Mouse (Mus musculus): Measurements from ENCODE around the gene Pim1. TPM values are rescaled to one million over a fixed set of nuclear protein-coding genes. Genes with fewer than 3 reads are reported as not detected.
A peak's percentile ranks its signal among the peaks of the same experiment; 100 is the strongest.

Pim1 gene
- polyA plus RNA-seq, 1 experiment from 2014 or later, result 16.8 TPM

- H3K27me3 ChIP-seq, result peaks cover 15% of the 10 kb centered on the region
- H3K9ac ChIP-seq (replicated peaks), result no peak overlapping the region
- H3K27ac ChIP-seq (replicated peaks), result no peak overlapping the region
- H3K9me3 ChIP-seq, result no peaks in the 10 kb centered on the region
- ATAC-seq (ENCODE audit: low FRiP score, low read depth), result no peak
- 84% methylated on average over 9 of the region's 9 CpGs for WGBS
- H3K4me2 ChIP-seq (replicated peaks), result no peak overlapping the region
- no peaks in the 10 kb centered on the region for H3K36me3 ChIP-seq
- peaks cover 42% of the 10 kb centered on the region for H3K4me1 ChIP-seq
- no peak overlapping the region for H3K4me3 ChIP-seq
These were observed 35.0 kb upstream of the Pim1 start for GRCm38 (mm10) chr17:29455411-29456120.

DNA sequence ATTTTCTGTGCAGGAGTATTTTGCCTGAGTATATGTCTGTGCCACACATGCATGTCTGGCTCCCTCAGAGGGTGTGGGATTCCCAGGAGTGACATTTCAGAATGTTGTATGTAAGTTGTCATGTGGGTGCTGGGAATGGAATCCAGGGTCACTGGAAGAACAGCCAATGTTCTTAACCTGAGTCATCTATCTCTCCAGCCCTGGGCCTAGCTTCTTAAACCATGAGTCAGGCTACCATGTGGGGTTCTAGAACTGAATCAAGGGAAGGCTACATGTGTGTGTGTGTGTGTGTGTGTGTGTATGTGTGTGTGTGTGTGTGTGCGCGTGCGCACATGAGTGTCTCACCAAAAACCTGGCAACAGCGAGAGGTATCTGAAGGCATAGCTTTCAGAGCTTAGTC is 34.1 kb upstream of the Pim1 start:
- Histone ChIP-seq H3K4me2 (replicated peaks) (no peak overlapping the region), H3K4me3 (no peak overlapping the region), H3K27me3 (peaks cover 15% of the 10 kb centered on the region), H3K36me3 (no peaks in the 10 kb centered on the region), H3K9me3 (no peaks in the 10 kb centered on the region), H3K27ac (replicated peaks) (no peak overlapping the region), H3K4me1 (peaks cover 32% of the 10 kb centered on the region), H3K9ac (replicated peaks) (no peak overlapping the region)
- WGBS, result 96% methylated on average over 4 of the region's 4 CpGs
- ATAC-seq (ENCODE audit: low FRiP score, low read depth), result no peak

- Histone ChIP-seq H3K9me3 (no peaks in the 10 kb centered on the region), H3K4me3 (no peak overlapping the region)
These were observed 33.6 kb upstream of the Pim1 start for GRCm38 (mm10) chr17:29456926-29457325.

DNA sequence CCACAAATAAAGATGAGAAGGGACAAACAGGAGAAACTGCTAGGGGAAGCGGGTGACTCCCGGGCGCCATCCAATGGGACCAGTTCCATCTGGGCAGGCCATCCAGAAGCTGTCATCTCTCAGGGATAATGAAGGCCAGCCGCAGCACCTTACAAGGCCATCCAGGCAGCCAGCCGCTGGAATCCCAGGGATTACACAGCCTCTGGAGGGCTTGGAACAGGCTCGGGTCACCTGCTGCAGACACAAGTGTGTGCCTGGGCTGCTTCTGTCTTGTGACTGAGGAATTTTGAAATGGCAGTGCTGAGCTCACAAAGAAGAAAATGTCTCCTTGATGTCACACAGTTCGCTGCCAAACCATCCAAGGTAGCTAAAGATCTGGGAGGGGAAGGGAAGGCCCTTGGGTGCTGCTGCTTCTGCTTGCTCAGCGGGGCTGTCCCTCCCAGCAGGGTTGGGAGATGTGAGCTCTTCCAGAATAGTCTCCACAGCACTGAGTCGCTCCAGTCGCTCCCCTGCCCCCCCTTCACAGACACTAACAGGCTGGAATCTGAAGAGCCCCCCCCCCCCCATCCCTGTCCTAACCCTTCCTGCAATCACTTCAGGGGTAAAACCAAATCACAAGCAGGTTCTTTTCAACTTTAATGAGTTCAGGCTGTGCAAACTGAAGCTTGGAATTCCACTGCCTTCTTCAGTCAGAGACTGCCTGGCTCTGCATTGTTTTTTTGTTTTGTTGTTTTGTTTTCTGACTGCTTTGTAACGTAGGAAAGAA is 32.6 kb upstream of the Pim1 start:
- H3K27me3 ChIP-seq, result peaks cover 18% of the 10 kb centered on the region
- H3K9ac ChIP-seq (replicated peaks), result no peak overlapping the region; the same call in 1 of the 2 replicates
- no peaks in the 10 kb centered on the region for H3K36me3 ChIP-seq
- peaks cover 33% of the 10 kb centered on the region for H3K4me1 ChIP-seq
- 21% methylated on average over 11 of the region's 11 CpGs for WGBS
- ATAC-seq (ENCODE audit: low FRiP score, low read depth), result no peak
- H3K4me3 ChIP-seq, result no peak overlapping the region
- no peak overlapping the region for H3K4me2 ChIP-seq (replicated peaks)
- no peaks in the 10 kb centered on the region for H3K9me3 ChIP-seq
- no peak overlapping the region for H3K27ac ChIP-seq (replicated peaks)

More at GRCm38 (mm10) chr17:29456926-29457325, 33.6 kb upstream of the Pim1 start:
- Histone ChIP-seq H3K4me1 (peaks cover 30% of the 10 kb centered on the region), H3K36me3 (no peaks in the 10 kb centered on the region), H3K27ac (replicated peaks) (no peak overlapping the region), H3K27me3 (peaks cover 18% of the 10 kb centered on the region), H3K9ac (replicated peaks) (no peak overlapping the region), H3K4me2 (replicated peaks) (no peak overlapping the region)
- WGBS, result 70% methylated on average over 2 of the region's 2 CpGs
- ATAC-seq (ENCODE audit: low FRiP score, low read depth), result no peak

DNA sequence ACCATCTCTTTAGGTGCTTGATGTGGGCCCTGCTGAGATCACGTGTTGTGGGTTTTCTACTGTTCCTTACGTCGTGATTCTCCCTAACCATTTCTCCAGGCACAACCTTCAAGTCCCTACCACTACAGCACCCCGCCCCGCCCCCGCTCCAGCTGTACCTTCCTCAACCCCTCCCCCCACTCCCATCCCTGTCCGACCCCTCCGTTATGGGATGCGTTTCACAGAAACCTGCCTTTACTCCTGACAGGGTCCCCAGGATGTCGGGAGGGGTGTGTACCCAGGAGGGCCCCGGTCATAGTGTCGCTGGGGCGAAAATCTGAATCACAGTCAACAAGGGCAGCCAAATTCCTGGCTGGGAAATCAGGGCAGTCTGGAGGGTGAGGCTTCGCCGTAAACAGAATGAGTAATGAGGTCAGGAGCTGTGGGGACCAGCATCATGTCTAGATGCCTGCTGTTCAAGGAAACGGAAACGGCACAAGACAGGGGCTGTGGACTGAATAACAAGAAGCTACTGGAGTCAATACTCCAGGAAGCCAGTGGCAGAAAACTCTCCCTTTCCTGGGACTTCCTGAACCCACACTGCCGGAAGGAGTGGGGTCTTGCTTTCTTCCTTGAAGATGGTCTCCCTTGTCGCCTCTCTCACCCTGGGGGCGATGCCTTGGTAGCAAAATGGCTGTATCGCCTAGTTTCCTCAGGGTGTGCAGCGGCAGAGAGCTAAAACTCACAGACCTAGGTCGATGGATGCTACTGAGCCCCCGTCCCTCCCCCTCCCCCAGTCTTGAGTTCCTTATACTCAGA is 31.0 kb upstream of the Pim1 start:
- 2% methylated on average over 24 of the region's 24 CpGs for WGBS

GRCm38 (mm10) chr17:29460119-29460505 is 30.4 kb upstream of the Pim1 start:
- Histone ChIP-seq H3K4me3 (no peak overlapping the region), H3K9me3 (no peaks in the 10 kb centered on the region), H3K27ac (replicated peaks) (peak overlapping the region; percentile 76), H3K4me2 (replicated peaks) (peak overlapping the region; percentile 55), H3K9ac (replicated peaks) (peak overlapping the region; percentile 41; the same call in 1 of the 2 replicates), H3K4me1 (peaks cover 51% of the 10 kb centered on the region), H3K27me3 (peaks cover 23% of the 10 kb centered on the region), H3K36me3 (no peaks in the 10 kb centered on the region)
- WGBS, result 26% methylated on average over 5 of the region's 5 CpGs
- no peak for ATAC-seq (ENCODE audit: low FRiP score, low read depth)

More for the DNA sequence above, 31.0 kb upstream of the Pim1 start:
- H3K9ac ChIP-seq (replicated peaks), result peak overlapping the region; percentile 41
- peak overlapping the region; percentile 29 for H3K4me3 ChIP-seq
- H3K27ac ChIP-seq (replicated peaks), result peak overlapping the region; percentile 76
- H3K4me2 ChIP-seq (replicated peaks), result peak overlapping the region; percentile 55
- ATAC-seq (ENCODE audit: low FRiP score, low read depth), result peak; percentile 71
- H3K9me3 ChIP-seq, result no peaks in the 10 kb centered on the region
- no peaks in the 10 kb centered on the region for H3K36me3 ChIP-seq
- H3K27me3 ChIP-seq, result peaks cover 18% of the 10 kb centered on the region
- peaks cover 46% of the 10 kb centered on the region for H3K4me1 ChIP-seq

- peaks cover 60% of the 10 kb centered on the region for H3K4me1 ChIP-seq
These were observed 26.9 kb upstream of the Pim1 start for GRCm38 (mm10) chr17:29463627-29464026.

DNA sequence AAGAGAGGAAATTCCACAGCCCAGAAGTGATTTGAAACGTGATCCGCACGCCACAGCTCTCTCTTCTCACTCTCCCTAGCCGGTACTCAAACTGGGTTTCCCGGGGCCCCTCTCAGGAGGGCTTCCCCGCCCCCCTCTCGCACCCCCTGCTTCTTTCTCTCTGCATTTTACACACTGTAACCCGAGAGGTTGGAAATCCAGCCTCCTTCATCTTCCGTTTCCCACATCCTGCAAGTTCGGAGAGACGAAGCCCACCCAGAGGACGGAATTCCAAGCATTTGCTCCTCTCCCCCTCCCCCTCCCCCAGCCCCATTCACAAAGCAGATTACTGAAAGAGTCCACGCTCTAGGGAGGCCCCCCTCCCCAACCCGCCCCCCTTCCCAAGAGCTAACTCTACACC is 26.5 kb upstream of the Pim1 start:
- peak; percentile 57 for ATAC-seq (ENCODE audit: low FRiP score, low read depth)
- H3K36me3 ChIP-seq, result no peaks in the 10 kb centered on the region
- peak overlapping the region; percentile 57 for H3K4me2 ChIP-seq (replicated peaks)
- 0% methylated on average over 13 of the region's 14 CpGs for WGBS
- H3K27ac ChIP-seq (replicated peaks), result peak overlapping the region; percentile 63
- H3K4me3 ChIP-seq, result peak overlapping the region; percentile 30
- peaks cover 16% of the 10 kb centered on the region for H3K27me3 ChIP-seq
- H3K9me3 ChIP-seq, result no peaks in the 10 kb centered on the region
- H3K9ac ChIP-seq (replicated peaks), result peak overlapping the region; percentile 43; the same call in 1 of the 2 replicates
- H3K4me1 ChIP-seq, result peaks cover 55% of the 10 kb centered on the region

More at GRCm38 (mm10) chr17:29463627-29464026, 26.9 kb upstream of the Pim1 start:
- peak overlapping the region; percentile 43; the same call in 1 of the 2 replicates for H3K9ac ChIP-seq (replicated peaks)
- H3K4me2 ChIP-seq (replicated peaks), result peak overlapping the region; percentile 57
- H3K36me3 ChIP-seq, result no peaks in the 10 kb centered on the region
- peak overlapping the region; percentile 63 for H3K27ac ChIP-seq (replicated peaks)
- peaks cover 20% of the 10 kb centered on the region for H3K27me3 ChIP-seq
- ATAC-seq (ENCODE audit: low FRiP score, low read depth), result no peak
- no peaks in the 10 kb centered on the region for H3K9me3 ChIP-seq
- H3K4me3 ChIP-seq, result peak overlapping the region; percentile 30
- WGBS, result 3% methylated on average over 13 of the region's 13 CpGs

DNA sequence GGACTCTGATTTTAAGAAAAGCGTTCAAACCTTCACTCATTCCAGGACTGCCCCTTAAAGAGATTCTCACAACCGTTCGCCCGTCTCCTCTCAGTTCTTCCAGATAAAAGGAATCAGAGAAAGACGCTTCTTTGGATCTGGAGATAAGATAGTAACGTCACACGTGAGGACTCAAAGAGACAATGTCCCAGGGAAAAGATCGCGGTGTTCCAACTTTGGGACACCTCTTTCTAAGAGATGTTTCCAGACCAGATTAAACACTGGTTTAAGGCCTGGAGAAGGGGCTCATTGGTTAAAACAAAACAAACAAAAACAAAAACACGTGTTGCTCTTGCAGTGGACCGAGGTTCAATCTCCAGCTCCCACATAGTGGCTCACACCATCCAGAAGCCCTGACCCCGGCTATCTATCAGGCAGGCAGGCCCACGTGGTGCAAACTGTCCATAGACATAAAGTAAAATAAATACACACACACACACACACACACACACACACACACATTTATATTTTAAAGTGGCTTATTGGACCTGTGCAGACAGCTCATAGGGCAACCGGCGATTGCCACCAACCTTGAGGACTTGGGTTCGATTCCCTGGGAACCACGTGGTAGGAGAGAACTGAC is 25.9 kb upstream of the Pim1 start:
- H3K9me3 ChIP-seq, result no peaks in the 10 kb centered on the region
- H3K36me3 ChIP-seq, result no peaks in the 10 kb centered on the region
- H3K4me3 ChIP-seq, result peak overlapping the region; percentile 30; the same call in 1 of the 2 replicates
- 7% methylated on average over 17 of the region's 17 CpGs for WGBS
- peaks cover 50% of the 10 kb centered on the region for H3K4me1 ChIP-seq
- H3K9ac ChIP-seq (replicated peaks), result no peak overlapping the region
- H3K27ac ChIP-seq (replicated peaks), result peak overlapping the region; percentile 63
- H3K27me3 ChIP-seq, result peaks cover 16% of the 10 kb centered on the region
- H3K4me2 ChIP-seq (replicated peaks), result peak overlapping the region; percentile 57
- ATAC-seq (ENCODE audit: low FRiP score, low read depth), result no peak

DNA sequence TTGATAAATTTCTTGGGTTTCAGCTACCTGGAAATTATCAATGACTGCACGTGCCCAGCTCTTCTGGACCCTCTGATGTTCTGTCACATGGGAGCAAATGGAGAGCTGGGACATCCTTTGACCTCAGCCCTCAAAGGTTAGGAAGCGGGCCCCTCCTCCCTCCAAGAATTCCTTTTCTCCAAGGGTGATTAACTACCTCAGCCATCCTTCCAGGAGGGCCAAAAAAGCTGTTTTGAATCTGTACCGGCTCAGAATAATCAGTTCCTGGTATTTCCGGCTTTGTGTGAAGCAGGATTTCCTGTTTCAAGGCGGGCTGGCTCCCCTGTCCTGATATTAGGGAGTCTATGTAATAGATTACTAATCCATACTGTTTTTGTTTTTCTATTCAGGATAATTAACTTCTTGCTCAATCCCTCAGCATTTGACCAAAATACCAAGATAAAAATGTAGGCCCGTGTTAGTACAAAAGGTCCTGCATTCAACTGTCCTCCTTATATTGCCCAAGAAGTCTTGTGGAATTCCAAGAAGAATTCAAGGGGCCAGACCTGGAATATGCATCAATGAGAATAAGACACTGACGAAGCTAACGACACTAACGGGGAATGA is 25.0 kb upstream of the Pim1 start:
- peaks cover 41% of the 10 kb centered on the region for H3K4me1 ChIP-seq
- H3K4me2 ChIP-seq (replicated peaks), result no peak overlapping the region
- no peaks in the 10 kb centered on the region for H3K36me3 ChIP-seq
- H3K4me3 ChIP-seq, result no peak overlapping the region
- H3K9me3 ChIP-seq, result no peaks in the 10 kb centered on the region
- 11% methylated on average over 9 of the region's 9 CpGs for WGBS
- no peak for ATAC-seq (ENCODE audit: low FRiP score, low read depth)
- peaks cover 16% of the 10 kb centered on the region for H3K27me3 ChIP-seq
- no peak overlapping the region for H3K27ac ChIP-seq (replicated peaks)
- H3K9ac ChIP-seq (replicated peaks), result no peak overlapping the region

DNA sequence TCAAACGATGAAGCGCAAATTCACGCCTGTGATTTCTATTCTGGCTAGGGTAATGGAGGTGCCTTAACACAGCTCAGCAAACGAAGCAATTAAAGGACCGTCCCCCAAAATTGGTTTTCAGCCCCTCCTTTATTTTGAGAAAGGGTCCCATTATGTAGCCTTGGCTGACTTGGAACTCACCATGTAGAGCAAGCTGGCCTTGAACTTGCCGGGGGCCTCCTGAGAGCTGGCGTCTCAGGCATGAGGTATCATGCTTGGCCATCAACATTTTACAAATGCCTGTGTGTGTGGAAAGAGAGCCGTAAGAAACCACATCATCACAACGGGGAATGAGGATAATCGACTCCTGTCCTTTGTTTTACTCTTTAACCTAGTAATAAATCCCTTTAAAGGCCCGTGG is 23.5 kb upstream of the Pim1 start:
- Histone ChIP-seq H3K4me3 (no peak overlapping the region), H3K9me3 (no peaks in the 10 kb centered on the region), H3K4me1 (peaks cover 41% of the 10 kb centered on the region), H3K4me2 (replicated peaks) (peak overlapping the region; percentile 45), H3K9ac (replicated peaks) (no peak overlapping the region), H3K27ac (replicated peaks) (no peak overlapping the region), H3K36me3 (no peaks in the 10 kb centered on the region), H3K27me3 (peaks cover 13% of the 10 kb centered on the region)
- 24% methylated on average over 11 of the region's 11 CpGs for WGBS
- no peak for ATAC-seq (ENCODE audit: low FRiP score, low read depth)

All from midbrain, embryonic 12.5 days (tissue).